Mouse (Mus musculus) myocyte (in vitro differentiated cells): ENCODE data around the gene Focad. TPM values are rescaled to one million over a fixed set of nuclear protein-coding genes. Genes with fewer than 3 reads are reported as not detected.
A peak's percentile ranks its signal among the peaks of the same experiment; 100 is the strongest.

Experiments used
- H3K27me3 ChIP-seq: one replicate; pipeline ENCODE4 v1.6.1; 2011; ENCODE audit not compliant: control insufficient read depth, insufficient read depth, insufficient read length
- H3K36me3 ChIP-seq: one replicate; pipeline ENCODE4 v1.6.1; 2011; ENCODE audit not compliant: control insufficient read depth, insufficient read depth
- H3K4me2 ChIP-seq: one replicate; pipeline ENCODE4 v1.6.1; 2011; ENCODE audit warnings: low read depth, control low read depth
- H3K4me3 ChIP-seq: one replicate; pipeline ENCODE4 v1.5.1; 2011; ENCODE audit warnings: mild to moderate bottlenecking, control low read depth, moderate library complexity
- H3K79me2 ChIP-seq: one replicate; pipeline ENCODE4 v1.6.1; 2011; ENCODE audit not compliant: control insufficient read depth, insufficient read depth
- H3ac ChIP-seq: one replicate; pipeline ENCODE4 v1.6.1; 2011; ENCODE audit not compliant: control insufficient read depth, insufficient read length
- CEBPB ChIP-seq: IDR thresholded peaks from 2 replicates; pipeline ENCODE4 v1.6.1; 2011; ENCODE audit warnings: mild to moderate bottlenecking, moderate library complexity; ENCODE audit not compliant: poor library complexity, insufficient read depth, severe bottlenecking
- E2F4 ChIP-seq: IDR thresholded peaks from one replicate; pipeline ENCODE4 v1.6.1; 2011; ENCODE audit warnings: mild to moderate bottlenecking, control low read depth, moderate library complexity; ENCODE audit not compliant: insufficient read depth
- MAX ChIP-seq: IDR thresholded peaks from one replicate; pipeline ENCODE4 v1.6.1; 2011; ENCODE audit warnings: low read depth, mild to moderate bottlenecking, control low read depth
- MYOD1 ChIP-seq, 3 experiments: IDR thresholded peaks; one replicate each; pipeline ENCODE4 v1.6.1; 2011; ENCODE audit warnings: control low read depth in 2 of 3, low read depth in 2 of 3, mild to moderate bottlenecking in 2 of 3, moderate library complexity in 1 of 3; ENCODE audit not compliant: insufficient read length in 2 of 3, control insufficient read depth in 1 of 3
- MYOG ChIP-seq, 3 experiments: IDR thresholded peaks; one replicate each; pipeline ENCODE4 v1.6.1; 2011; ENCODE audit warnings: control low read depth in 2 of 3, low read depth in 2 of 3, mild to moderate bottlenecking in 2 of 3; ENCODE audit not compliant: insufficient read length in 2 of 3, control insufficient read depth in 1 of 3, insufficient read depth in 1 of 3
- POLR2A ChIP-seq: IDR thresholded peaks from one replicate; pipeline ENCODE4 v1.6.1; 2011; ENCODE audit warnings: low read depth, mild to moderate bottlenecking, control low read depth, moderate library complexity; ENCODE audit not compliant: insufficient read length
- POLR2AphosphoS2 ChIP-seq: IDR thresholded peaks from one replicate; pipeline ENCODE4 v1.6.1; 2011; ENCODE audit warnings: low read depth, control low read depth; ENCODE audit not compliant: insufficient read length
- REST ChIP-seq: IDR thresholded peaks from one replicate; pipeline ENCODE4 v1.6.1; 2011; ENCODE audit warnings: mild to moderate bottlenecking, control low read depth, moderate library complexity; ENCODE audit not compliant: insufficient read depth, insufficient read length
- SRF ChIP-seq: IDR thresholded peaks from one replicate; pipeline ENCODE4 v1.6.1; 2011; ENCODE audit warnings: low read depth; ENCODE audit not compliant: control insufficient read depth, insufficient read length
- TCF12 ChIP-seq: IDR thresholded peaks from one replicate; pipeline ENCODE4 v1.6.1; 2011; ENCODE audit warnings: mild to moderate bottlenecking, control low read depth; ENCODE audit not compliant: poor library complexity, insufficient read depth, severe bottlenecking
- TCF3 ChIP-seq: IDR thresholded peaks from one replicate; pipeline ENCODE4 v1.6.1; 2011; ENCODE audit warnings: low read depth, control low read depth; ENCODE audit not compliant: insufficient read length
- USF1 ChIP-seq: IDR thresholded peaks from one replicate; pipeline ENCODE4 v1.6.1; 2011; ENCODE audit warnings: low read depth, mild to moderate bottlenecking, control low read depth, moderate library complexity
- polyA plus RNA-seq: library from polyadenylated mRNA; unstranded; fragments of >200 nt; fragmentation: generic; extraction: Trizol; gene quantifications from one replicate; pipeline ENCODE4 v1.2.1, GENCODE M21; 2012; ENCODE audit warnings: missing spikeins

Focad gene
- polyA plus RNA-seq, 1 experiment, result 15.3 TPM

GRCm38 (mm10) chr4:88406887-88407696 is 312.7 kb downstream of the Focad start:
- H3K4me3 ChIP-seq, result no peak overlapping the region
- H3ac ChIP-seq, result no peak overlapping the region
- TF ChIP-seq TCF12 (no peak), USF1 (no peak), MYOD1 (IDR thresholded peaks at IDR 0.05; ENCODE audit: control insufficient read depth in 1 of 3, insufficient read length in 2 of 3, low read depth in 2 of 3) (no peak), MYOG (IDR thresholded peaks at IDR 0.05; ENCODE audit: control insufficient read depth in 1 of 3, insufficient read depth in 1 of 3, insufficient read length in 2 of 3, low read depth in 2 of 3) (no peak), REST (no peak), TCF3 (no peak), SRF (no peak), POLR2A (no peak), CEBPB (no peak)
- no peak overlapping the region for H3K4me2 ChIP-seq
- no peaks in the 10 kb centered on the region for H3K27me3 ChIP-seq
- no peaks in the 10 kb centered on the region for H3K79me2 ChIP-seq
- no peaks in the 10 kb centered on the region for H3K36me3 ChIP-seq

- Histone ChIP-seq H3K4me2 (no peak overlapping the region), H3K79me2 (no peaks in the 10 kb centered on the region), H3K4me3 (no peak overlapping the region), H3ac (no peak overlapping the region), H3K36me3 (no peaks in the 10 kb centered on the region), H3K27me3 (no peaks in the 10 kb centered on the region)
- TF ChIP-seq E2F4 (no peak), REST (no peak), POLR2A (no peak), CEBPB (no peak)
Measured at GRCm38 (mm10) chr4:88409279-88409678, 314.9 kb downstream of the Focad start.

GRCm38 (mm10) chr4:88412331-88412730 is 317.9 kb downstream of the Focad start:
- H3K79me2 ChIP-seq, result no peaks in the 10 kb centered on the region
- H3K4me2 ChIP-seq, result peak overlapping the region; percentile 2
- H3K36me3 ChIP-seq, result no peaks in the 10 kb centered on the region
- H3K4me3 ChIP-seq, result no peak overlapping the region
- no peak overlapping the region for H3ac ChIP-seq
- no peaks in the 10 kb centered on the region for H3K27me3 ChIP-seq
- TF ChIP-seq MYOD1 (IDR thresholded peaks at IDR 0.05; ENCODE audit: control insufficient read depth in 1 of 3, insufficient read length in 2 of 3, low read depth in 2 of 3) (no peak), REST (no peak), USF1 (no peak), POLR2A (no peak), TCF3 (no peak)

GRCm38 (mm10) chr4:88415017-88415416 is 320.6 kb downstream of the Focad start:
- Histone ChIP-seq H3K4me2 (no peak overlapping the region), H3ac (no peak overlapping the region), H3K36me3 (no peaks in the 10 kb centered on the region), H3K4me3 (no peak overlapping the region), H3K79me2 (no peaks in the 10 kb centered on the region), H3K27me3 (no peaks in the 10 kb centered on the region)
- TF ChIP-seq E2F4, result no peak

- H3ac ChIP-seq, result no peak overlapping the region
- H3K4me3 ChIP-seq, result no peak overlapping the region
- TF ChIP-seq MYOG (IDR thresholded peaks at IDR 0.05; ENCODE audit: control insufficient read depth in 1 of 3, insufficient read depth in 1 of 3, insufficient read length in 2 of 3, low read depth in 2 of 3) (no peak), MAX (no peak), TCF12 (no peak), POLR2AphosphoS2 (no peak), CEBPB (no peak), E2F4 (no peak), SRF (no peak), TCF3 (no peak), MYOD1 (IDR thresholded peaks at IDR 0.05; ENCODE audit: control insufficient read depth in 1 of 3, insufficient read length in 2 of 3, low read depth in 2 of 3) (no peak), POLR2A (no peak), USF1 (no peak), REST (no peak)
- H3K4me2 ChIP-seq, result no peak overlapping the region
- no peaks in the 10 kb centered on the region for H3K27me3 ChIP-seq
- no peaks in the 10 kb centered on the region for H3K36me3 ChIP-seq
- no peaks in the 10 kb centered on the region for H3K79me2 ChIP-seq
Measured at GRCm38 (mm10) chr4:88419378-88419777, 324.9 kb downstream of the Focad start.
